Mouse (Mus musculus): ENCODE results near the gene Dlx1.

- no peak for TF ChIP-seq CTCF (IDR thresholded peaks at IDR 0.05; ENCODE audit: extremely low read depth, insufficient read depth, low read length)
- no peak for TF ChIP-seq POLR2A (IDR thresholded peaks at IDR 0.05; ENCODE audit: extremely low read depth, insufficient read depth, low read length)
Observed at GRCm38 (mm10) chr2:71534242-71535052, 6.5 kb downstream of the Dlx1 start.

Data from cortical plate, adult 2 months (tissue).